Mouse (Mus musculus) lung, embryonic 16.5 days (tissue): ENCODE data around the gene Actb. TPM values are rescaled to one million over a fixed set of nuclear protein-coding genes. Genes with fewer than 3 reads are reported as not detected.

Source experiments
- ATAC-seq: fragments of 200-750 bp; cut with Nextera tagmentation; 2 replicates; pipeline ENCODE4 v1.8.0; 2017; ENCODE audit warnings: low read depth, mild to moderate bottlenecking, moderate library complexity
- H3K27ac ChIP-seq: fragments of 300-500 bp; sonication (generic); 2 replicates; pipeline ENCODE4 v1.5.1; 2014; ENCODE audit warnings: mild to moderate bottlenecking, control low read depth, low read length
- H3K27me3 ChIP-seq: fragments of 300-500 bp; sonication (generic); 2 replicates; pipeline ENCODE4 v1.6.1; 2014; ENCODE audit warnings: low read depth, low read length, mixed read lengths; ENCODE audit not compliant: control insufficient read depth, insufficient read depth
- H3K36me3 ChIP-seq: fragments of 300-500 bp; sonication (generic); 2 replicates; pipeline ENCODE4 v1.6.1; 2014; ENCODE audit warnings: low read length; ENCODE audit not compliant: control insufficient read depth, insufficient read depth
- H3K4me1 ChIP-seq: fragments of 300-500 bp; sonication (generic); replicated peaks from 2 replicates; pipeline ENCODE4 v1.6.1; 2014; ENCODE audit warnings: low read length, mixed read lengths; ENCODE audit not compliant: control insufficient read depth, insufficient read depth
- H3K4me2 ChIP-seq: fragments of 300-500 bp; sonication (generic); 2 replicates; pipeline ENCODE4 v1.6.1; 2014; ENCODE audit warnings: low read depth, low read length, control low read depth
- H3K4me3 ChIP-seq: fragments of 300-500 bp; sonication (generic); 2 replicates; pipeline ENCODE4 v1.5.1; 2014; ENCODE audit warnings: mild to moderate bottlenecking, low read length, control low read depth
- H3K9ac ChIP-seq: fragments of 300-500 bp; sonication (generic); 2 replicates; pipeline ENCODE4 v1.6.1; 2014; ENCODE audit warnings: low read length, control low read depth
- H3K9me3 ChIP-seq: fragments of 300-500 bp; sonication (generic); 2 replicates; pipeline ENCODE4 v1.6.1; 2016; ENCODE audit warnings: low read length; ENCODE audit not compliant: control insufficient read depth
- WGBS: fragments of 180-500 bp; shearing (Covaris S2); extraction: QIAGEN DNeasy Blood & Tissue Kit; methylation state at CpG from one replicate; pipeline ENCODE4 v1.1.7; 2014; 5-methylcytosine and 5-hydroxymethylcytosine counted together
- polyA plus RNA-seq: library from polyadenylated mRNA; unstranded; fragments of >200 nt; fragmentation: Nextera tagmentation; extraction: Ambion mirVana; gene quantifications from 2 replicates; pipeline ENCODE4 v1.2.1, GENCODE M21; 2015

Actb gene
- polyA plus RNA-seq, 1 experiment from 2014 or later: 18,603 TPM

GRCm38 (mm10) chr5:142926204-142926939 is 19.8 kb upstream of the Actb start:
- Histone ChIP-seq H3K4me1 (peaks cover 17% of the 10 kb centered on the region), H3K4me3 (no peak overlapping the region)
- 9% methylated on average over 13 of the region's 13 CpGs for WGBS

GRCm38 (mm10) chr5:142924336-142924959 is 17.9 kb upstream of the Actb start:
- H3K4me1 ChIP-seq: peaks cover 25% of the 10 kb centered on the region
- 72% methylated on average over 12 of the region's 12 CpGs for WGBS
- no peak overlapping the region for H3K9ac ChIP-seq

More at GRCm38 (mm10) chr5:142926204-142926939, 19.8 kb upstream of the Actb start:
- peak overlapping the region; percentile 55 for H3K9ac ChIP-seq
- no peaks in the 10 kb centered on the region for H3K27me3 ChIP-seq
- no peaks in the 10 kb centered on the region for H3K9me3 ChIP-seq
- H3K27ac ChIP-seq: peak overlapping the region; percentile 76
- H3K36me3 ChIP-seq: no peaks in the 10 kb centered on the region
- ATAC-seq: peak; percentile 89
- H3K4me2 ChIP-seq: peak overlapping the region; percentile 26

GRCm38 (mm10) chr5:142923781-142924180 is 17.2 kb upstream of the Actb start:
- WGBS: 91% methylated on average over 2 of the region's 3 CpGs
- peaks cover 21% of the 10 kb centered on the region for H3K4me1 ChIP-seq
- no peak overlapping the region for H3K4me2 ChIP-seq
- no peak overlapping the region for H3K4me3 ChIP-seq
- no peaks in the 10 kb centered on the region for H3K9me3 ChIP-seq
- H3K36me3 ChIP-seq: no peaks in the 10 kb centered on the region
- H3K27ac ChIP-seq: no peak overlapping the region
- no peak overlapping the region for H3K9ac ChIP-seq
- no peak for ATAC-seq
- no peaks in the 10 kb centered on the region for H3K27me3 ChIP-seq

More at GRCm38 (mm10) chr5:142924336-142924959, 17.9 kb upstream of the Actb start:
- Histone ChIP-seq H3K36me3 (no peaks in the 10 kb centered on the region), H3K4me2 (no peak overlapping the region), H3K27ac (no peak overlapping the region), H3K27me3 (no peaks in the 10 kb centered on the region), H3K4me3 (no peak overlapping the region), H3K9me3 (no peaks in the 10 kb centered on the region)
- ATAC-seq: no peak

GRCm38 (mm10) chr5:142922251-142922650 is 15.7 kb upstream of the Actb start:
- H3K4me3 ChIP-seq: no peak overlapping the region
- no peak overlapping the region for H3K27ac ChIP-seq
- ATAC-seq: no peak
- 83% methylated on average over 5 of the region's 5 CpGs for WGBS
- H3K27me3 ChIP-seq: no peaks in the 10 kb centered on the region
- H3K4me1 ChIP-seq: peaks cover 20% of the 10 kb centered on the region
- H3K9ac ChIP-seq: no peak overlapping the region
- H3K36me3 ChIP-seq: no peaks in the 10 kb centered on the region
- H3K9me3 ChIP-seq: no peaks in the 10 kb centered on the region
- no peak overlapping the region for H3K4me2 ChIP-seq

- H3K4me1 ChIP-seq: peaks cover 12% of the 10 kb centered on the region
- peak overlapping the region; percentile 32 for H3K4me2 ChIP-seq
- peak; percentile 19 for ATAC-seq
- H3K27me3 ChIP-seq: no peaks in the 10 kb centered on the region
- no peaks in the 10 kb centered on the region for H3K9me3 ChIP-seq
- H3K9ac ChIP-seq: peak overlapping the region; percentile 41
- no peaks in the 10 kb centered on the region for H3K36me3 ChIP-seq
- H3K4me3 ChIP-seq: no peak overlapping the region
- 54% methylated on average over 6 of the region's 6 CpGs for WGBS
- H3K27ac ChIP-seq: peak overlapping the region; percentile 87
Measured at GRCm38 (mm10) chr5:142921074-142921459, 14.5 kb upstream of the Actb start.

- ATAC-seq: peak; percentile 95
- Histone ChIP-seq H3K27ac (peak overlapping the region; percentile 87), H3K4me3 (no peak overlapping the region), H3K9ac (peak overlapping the region; percentile 41), H3K4me2 (peak overlapping the region; percentile 32), H3K9me3 (no peaks in the 10 kb centered on the region), H3K4me1 (peaks cover 8% of the 10 kb centered on the region), H3K36me3 (no peaks in the 10 kb centered on the region), H3K27me3 (no peaks in the 10 kb centered on the region)
- WGBS: 17% methylated on average over 8 of the region's 8 CpGs
Measured at GRCm38 (mm10) chr5:142920311-142921073, 13.9 kb upstream of the Actb start.

GRCm38 (mm10) chr5:142917402-142917801 is 10.8 kb upstream of the Actb start:
- no peaks in the 10 kb centered on the region for H3K36me3 ChIP-seq
- H3K9me3 ChIP-seq: no peaks in the 10 kb centered on the region
- WGBS: 85% methylated on average over 8 of the region's 8 CpGs
- no peak overlapping the region for H3K4me3 ChIP-seq
- no peak overlapping the region for H3K9ac ChIP-seq
- ATAC-seq: no peak
- H3K4me2 ChIP-seq: no peak overlapping the region
- peaks cover 8% of the 10 kb centered on the region for H3K4me1 ChIP-seq
- no peak overlapping the region for H3K27ac ChIP-seq
- no peaks in the 10 kb centered on the region for H3K27me3 ChIP-seq

GRCm38 (mm10) chr5:142916593-142916992 is 10.0 kb upstream of the Actb start:
- Histone ChIP-seq H3K27me3 (no peaks in the 10 kb centered on the region), H3K4me1 (peaks cover 8% of the 10 kb centered on the region), H3K36me3 (no peaks in the 10 kb centered on the region), H3K27ac (no peak overlapping the region), H3K9me3 (no peaks in the 10 kb centered on the region), H3K4me3 (no peak overlapping the region), H3K4me2 (no peak overlapping the region), H3K9ac (no peak overlapping the region)
- WGBS: 69% methylated on average over 7 of the region's 7 CpGs
- no peak for ATAC-seq

- H3K36me3 ChIP-seq: no peaks in the 10 kb centered on the region
- H3K27me3 ChIP-seq: no peaks in the 10 kb centered on the region
- no peak overlapping the region for H3K27ac ChIP-seq
- no peak overlapping the region for H3K4me2 ChIP-seq
- no peak overlapping the region for H3K9ac ChIP-seq
- H3K4me1 ChIP-seq: peaks cover 7% of the 10 kb centered on the region
- WGBS: 60% methylated on average over 11 of the region's 11 CpGs
- H3K4me3 ChIP-seq: no peak overlapping the region
- no peak for ATAC-seq
- H3K9me3 ChIP-seq: no peaks in the 10 kb centered on the region
Measured at GRCm38 (mm10) chr5:142915231-142915630, 8.7 kb upstream of the Actb start.
